8 mouse cellular contexts compared by ENCODE assay signal in the genomic region with DNA sequence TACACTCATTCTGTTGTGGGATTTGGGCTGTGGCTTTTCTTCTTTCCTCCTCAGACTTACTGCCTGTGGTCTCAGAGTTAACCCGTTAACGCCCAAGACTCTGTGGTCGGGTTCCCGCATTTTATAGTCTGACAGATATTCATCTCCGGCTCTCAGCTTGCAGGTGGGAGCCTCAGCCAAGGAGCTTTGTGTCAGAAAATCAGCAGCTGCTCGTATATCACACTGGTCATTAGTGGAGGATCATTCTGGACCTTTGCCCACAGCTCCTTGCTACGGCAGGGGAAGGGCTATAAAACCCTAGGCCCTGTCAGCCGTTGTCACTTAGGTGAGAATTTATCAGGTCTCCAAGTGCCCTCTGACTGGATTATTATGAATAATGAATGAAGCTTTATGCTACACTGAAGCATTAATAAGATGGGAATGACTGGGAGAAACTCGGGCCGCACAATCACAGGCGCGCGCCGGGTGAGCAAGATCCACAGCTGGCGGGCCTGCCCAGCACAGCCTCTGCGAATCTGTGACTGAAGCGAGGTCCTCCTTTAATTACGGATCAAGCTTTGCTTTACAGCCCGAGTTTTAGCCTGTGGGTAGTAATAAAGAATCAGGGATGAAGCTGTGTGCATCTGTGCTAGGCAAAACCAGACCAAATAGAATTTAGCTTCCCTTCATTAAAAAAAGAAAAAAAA.
DNase-seq lines count a peak whose midpoint lies in the region; ATAC-seq and TF ChIP-seq lines count a peak whose summit lies in the region.

No protein-coding gene starts in this region.

- peak overlapping the region; percentile 44 for H3K4me2 ChIP-seq in forebrain, embryonic 14.5 days (ENCODE audit: low read length)

- peak; percentile 14 for DNase-seq in gastrocnemius, adult 2 months
- DNase-seq in gastrocnemius, postnatal 14 days = no peak
- DNase-seq in forebrain, embryonic 14.5 days (ENCODE audit: low spot score) = peak; percentile 76
- peak; percentile 16 for DNase-seq in midbrain, embryonic 10.5 days (ENCODE audit: low spot score)
- DNase-seq in right cerebral cortex, postnatal 25 days = no peak
- no peak for DNase-seq in cerebellum, adult 9-10 months

- peak overlapping the region; percentile 43 for H3K4me3 ChIP-seq in gastrocnemius, adult 2 months
- H3K4me3 ChIP-seq in E14TG2a.4 (replicated peaks; ENCODE audit: low read length) = peak overlapping the region; percentile 54
- no peak overlapping the region for H3K4me3 ChIP-seq in forebrain, embryonic 14.5 days (ENCODE audit: low read depth, low read length)
- no peak overlapping the region for H3K4me3 ChIP-seq in midbrain, embryonic 10.5 days

- 19% methylated on average over 19 of the region's 19 CpGs for WGBS in forebrain, embryonic 14.5 days
- 76% methylated on average over 19 of the region's 19 CpGs for WGBS in midbrain, embryonic 10.5 days

- peak; percentile 87 for ATAC-seq in forebrain, embryonic 14.5 days
- ATAC-seq in inflammation-experienced regulatory T-cells, adult 6 months = no peak

- H3K27ac ChIP-seq in gastrocnemius, adult 2 months = no peak overlapping the region
- H3K27ac ChIP-seq in forebrain, embryonic 14.5 days (ENCODE audit: low read depth, low read length) = peak overlapping the region; percentile 49; the same call in 1 of the 2 replicates
- peak overlapping the region; percentile 61 for H3K27ac ChIP-seq in midbrain, embryonic 10.5 days (replicated peaks)

- H3K9me3 ChIP-seq in E14TG2a.4 (ENCODE audit: low read length) = no peaks in the 10 kb centered on the region
- no peaks in the 10 kb centered on the region for H3K9me3 ChIP-seq in forebrain, embryonic 14.5 days (replicated peaks; ENCODE audit: control insufficient read depth, low read length)
- no peaks in the 10 kb centered on the region for H3K9me3 ChIP-seq in midbrain, embryonic 10.5 days (replicated peaks)

- no peaks in the 10 kb centered on the region for H3K27me3 ChIP-seq in E14TG2a.4 (ENCODE audit: insufficient read depth, low read length)
- no peaks in the 10 kb centered on the region for H3K27me3 ChIP-seq in forebrain, embryonic 14.5 days (replicated peaks; ENCODE audit: control insufficient read depth, insufficient read depth, low read length)
- H3K27me3 ChIP-seq in midbrain, embryonic 10.5 days (ENCODE audit: low read depth, poor library complexity, severe bottlenecking) = no peaks in the 10 kb centered on the region

- no peaks in the 10 kb centered on the region for H3K36me3 ChIP-seq in E14TG2a.4 (ENCODE audit: insufficient read depth, low read length)
- H3K36me3 ChIP-seq in forebrain, embryonic 14.5 days (ENCODE audit: control insufficient read depth, insufficient read depth, low read length) = no peaks in the 10 kb centered on the region
- H3K36me3 ChIP-seq in midbrain, embryonic 10.5 days = no peaks in the 10 kb centered on the region

- H3K9ac ChIP-seq in forebrain, embryonic 14.5 days (ENCODE audit: low read length) = peak overlapping the region; percentile 38

- intact Hi-C loops in gastrocnemius, adult 2 months (cut with DNase I) = no loop called here
- intact Hi-C loops in gastrocnemius, postnatal 14 days (cut with DNase I; ENCODE audit: low total_unique reads) = no loop called here

- TF ChIP-seq CTCF in gastrocnemius, adult 2 months (IDR thresholded peaks at IDR 0.05) = no peak
- no peak for TF ChIP-seq CTCF in E14TG2a.4 (conservative IDR thresholded peaks at IDR 0.05; ENCODE audit: low read length)

- no peaks in the 10 kb centered on the region; the same call in 1 of the 2 replicates for H3K4me1 ChIP-seq in E14TG2a.4 (replicated peaks; ENCODE audit: low read depth, low read length)
- H3K4me1 ChIP-seq in forebrain, embryonic 14.5 days (ENCODE audit: control insufficient read depth, insufficient read depth, low read length) = peaks cover 8% of the 10 kb centered on the region
- H3K4me1 ChIP-seq in midbrain, embryonic 10.5 days = peaks cover 6% of the 10 kb centered on the region

Comparison
In these comparisons a context has a peak if more than half of its experiments do, and no peak if none do; other contexts are left out.
1. DNase-seq: peak in gastrocnemius, adult 2 months (single experiment), forebrain, embryonic 14.5 days (single experiment) and midbrain, embryonic 10.5 days (single experiment); none in gastrocnemius, postnatal 14 days (single experiment), right cerebral cortex, postnatal 25 days (single experiment) and cerebellum, adult 9-10 months (single experiment).
2. H3K4me3 ChIP-seq: peak in gastrocnemius, adult 2 months (single experiment) and E14TG2a.4 (single experiment); none in forebrain, embryonic 14.5 days (single experiment) and midbrain, embryonic 10.5 days (single experiment).